Comparison of ENCODE assay signal across 22 mouse cellular contexts in genomic region chr9:97525563-97525962, GRCm38 (mm10).
DNase-seq lines count a peak whose midpoint lies in the region; ATAC-seq and TF ChIP-seq lines count a peak whose summit lies in the region.
"Had no signal": no experiment of that assay in that cellular context is flagged by ENCODE, and none has a peak within 500 bp of the region (broad histone marks: within the 10 kb centered on the region; RNA-seq: fewer than 3 reads in every experiment).

No protein-coding gene starts in this region.

- TF ChIP-seq CTCF in layer of hippocampus, adult 2 months (conservative IDR thresholded peaks at IDR 0.05), result no peak

- no peak overlapping the region for H3K9ac ChIP-seq in heart, embryonic 12.5 days
- H3K9ac ChIP-seq: embryonic facial prominence, embryonic 12.5 days; heart, embryonic 15.5 days; hindbrain, embryonic 13.5 days had no signal

- no peaks in the 10 kb centered on the region for H3K36me3 ChIP-seq in heart, embryonic 12.5 days
- H3K36me3 ChIP-seq: embryonic facial prominence, embryonic 12.5 days; heart, embryonic 10.5 days; heart, embryonic 15.5 days; hindbrain, embryonic 13.5 days had no signal

- no peaks in the 10 kb centered on the region for H3K27me3 ChIP-seq in heart, embryonic 12.5 days (replicated peaks)
- H3K27me3 ChIP-seq: embryonic facial prominence, embryonic 12.5 days; heart, embryonic 15.5 days; hindbrain, embryonic 13.5 days; Patski had no signal

- H3K9me3 ChIP-seq in heart, embryonic 12.5 days (replicated peaks), result no peaks in the 10 kb centered on the region
- H3K9me3 ChIP-seq: embryonic facial prominence, embryonic 12.5 days; heart, embryonic 10.5 days; heart, embryonic 15.5 days; hindbrain, embryonic 13.5 days had no signal

- no peak overlapping the region for H3K4me3 ChIP-seq in layer of hippocampus, adult 2 months
- H3K4me3 ChIP-seq in heart, embryonic 12.5 days, result no peak overlapping the region
- H3K4me3 ChIP-seq: embryonic facial prominence, embryonic 12.5 days; heart, embryonic 10.5 days; heart, embryonic 15.5 days; hindbrain, embryonic 13.5 days had no signal

- DNase-seq in adrenal gland, postnatal 10 days, result peak; percentile 12
- DNase-seq in adrenal gland, postnatal 14 days, result no peak
- peak in 1 of 2 experiments; percentile 13 for DNase-seq in layer of hippocampus, adult 2 months (ENCODE audit: low spot score in 2 of 2)
- no peak for DNase-seq in layer of hippocampus, adult 9-10 months (ENCODE audit: low spot score)
- peak; percentile 35 for DNase-seq in right cerebral cortex, adult 18-20 months
- DNase-seq in right cerebral cortex, postnatal 14 days, result no peak
- peak; percentile 77 for DNase-seq in brain, adult 2 months (ENCODE audit: low read depth, low spot score)
- DNase-seq: cerebellum, adult 11 months; cerebellum, adult 9-10 months; cerebellum, postnatal 25 days; gastrocnemius, postnatal 10 days; heart, adult 18-20 months; heart, postnatal 14 days had no signal

- 59% methylated on average over 3 of the region's 3 CpGs for WGBS in heart, embryonic 12.5 days

- no peak for ATAC-seq in heart, embryonic 12.5 days (ENCODE audit: insufficient number of reproducible peaks, low FRiP score)
- ATAC-seq: activated CD4-positive, CD25-positive, alpha-beta regulatory T cell, adult 4 months; forebrain, embryonic 16.5 days; hindbrain, postnatal 0 days; Patski had no signal

- H3K4me1 ChIP-seq in heart, embryonic 12.5 days (replicated peaks), result no peaks in the 10 kb centered on the region
- H3K4me1 ChIP-seq: embryonic facial prominence, embryonic 12.5 days; heart, embryonic 10.5 days; heart, embryonic 15.5 days; hindbrain, embryonic 13.5 days had no signal

- H3K4me2 ChIP-seq in heart, embryonic 12.5 days, result no peak overlapping the region
- H3K4me2 ChIP-seq: embryonic facial prominence, embryonic 12.5 days; heart, embryonic 15.5 days; hindbrain, embryonic 13.5 days had no signal

- H3K27ac ChIP-seq in layer of hippocampus, adult 2 months, result peak overlapping the region; percentile 51; the same call in 1 of the 2 replicates
- H3K27ac ChIP-seq in heart, embryonic 12.5 days (ENCODE audit: poor library complexity, severe bottlenecking), result no peak overlapping the region
- H3K27ac ChIP-seq: embryonic facial prominence, embryonic 12.5 days; heart, embryonic 10.5 days; heart, embryonic 15.5 days; hindbrain, postnatal 0 days had no signal

Comparison
In these comparisons a context has a peak if more than half of its experiments do, and no peak if none do; other contexts are left out.
1. DNase-seq: peak in adrenal gland, postnatal 10 days (single experiment), right cerebral cortex, adult 18-20 months (single experiment) and brain, adult 2 months (single experiment); none in adrenal gland, postnatal 14 days (single experiment), layer of hippocampus, adult 9-10 months (single experiment) and right cerebral cortex, postnatal 14 days (single experiment).